Mouse (Mus musculus): ENCODE measurements at regions not wholly inside any gene's neighbourhood (a gene's known extent, or its start where the extent isn't known, plus 50 kb on each side); places are given as distances from the start of the nearest gene placed in this dataset.
"Not testable (repeated sequence)": the region's sequence is repeated elsewhere in the genome, so short reads cannot be mapped to it uniquely, and the experiment has no call there.

GRCm38 (mm10) chr5:50343681-50344080 is 284.9 kb upstream of the Adgra3 start:
- no peak for DNase-seq

DNA sequence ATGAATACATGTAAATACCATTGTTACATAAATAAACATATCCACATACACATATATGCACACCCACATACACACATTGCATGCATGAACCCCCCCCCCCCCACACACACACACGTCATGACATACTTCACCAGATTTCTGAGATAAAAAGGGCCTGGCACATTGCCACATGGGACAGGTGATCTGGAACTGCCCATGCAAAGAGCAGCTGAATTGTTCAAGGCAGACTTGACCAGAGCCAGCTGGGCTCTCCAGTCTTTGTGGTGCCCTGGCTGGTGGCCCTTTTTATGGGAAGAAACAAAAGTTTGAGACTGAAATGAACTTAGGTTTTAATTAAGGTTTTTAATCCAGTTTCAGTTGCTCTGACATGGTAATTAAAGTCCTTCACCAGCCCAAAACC is 250.7 kb upstream of the Adgra3 start:
- DNase-seq = no peak

DNA sequence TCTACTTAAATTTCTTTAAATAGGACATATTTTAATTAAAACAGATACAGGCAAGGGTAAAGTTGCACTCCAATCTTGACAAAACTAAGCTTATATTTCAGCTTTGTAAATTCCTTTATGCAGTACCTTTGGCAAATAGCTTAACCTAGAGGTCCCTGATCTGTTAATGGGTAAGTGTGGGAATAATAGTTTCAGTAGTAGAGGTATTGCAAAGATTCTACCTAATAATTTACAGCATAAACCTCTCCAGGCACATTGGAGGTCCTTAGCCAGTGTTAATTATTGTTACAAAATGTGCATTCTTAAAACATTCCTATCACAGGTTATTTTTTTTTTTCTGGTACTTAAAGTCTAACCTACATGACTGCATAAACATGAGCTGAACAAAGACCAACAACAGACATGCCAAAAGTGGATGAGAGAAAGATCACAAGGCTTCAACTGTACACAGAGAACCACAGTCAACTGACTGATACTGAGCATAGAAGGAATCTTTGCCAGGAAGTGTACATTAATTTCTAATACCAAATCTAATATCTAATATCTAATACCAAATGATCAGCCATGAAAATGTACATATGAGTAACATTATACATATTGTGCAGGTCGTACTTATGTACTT is 245.2 kb upstream of the Adgra3 start:
- DNase-seq = no peak

GRCm38 (mm10) chr5:50293794-50294193 is 235.0 kb upstream of the Adgra3 start:
- DNase-seq = peak; percentile 35

- DNase-seq = peak; percentile 51
Observed at GRCm38 (mm10) chr5:50290879-50291410, 232.1 kb upstream of the Adgra3 start.

GRCm38 (mm10) chr5:50260417-50260816 is 201.6 kb upstream of the Adgra3 start:
- no peak for DNase-seq

GRCm38 (mm10) chr5:50258017-50258416 is 199.2 kb upstream of the Adgra3 start:
- no peak for DNase-seq

DNA sequence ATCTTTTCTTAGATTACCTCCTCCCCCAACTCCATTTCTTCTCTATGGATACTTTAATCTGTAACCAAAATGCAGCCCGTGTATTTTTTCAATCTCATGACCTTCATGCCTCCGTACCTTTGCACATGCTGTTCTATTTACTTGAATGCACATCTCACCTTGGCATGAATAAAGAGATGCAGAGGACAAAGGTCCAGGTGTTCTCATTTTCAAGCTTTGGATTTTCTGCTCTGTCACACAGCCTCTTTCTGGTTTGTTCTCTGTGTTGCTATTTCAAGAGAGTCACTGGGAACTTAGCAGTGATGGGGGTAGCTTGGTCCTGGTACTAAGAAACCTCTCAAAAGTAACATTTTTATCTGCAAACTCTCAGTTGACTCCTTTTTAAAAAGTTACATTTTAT is 175.3 kb upstream of the Adgra3 start:
- DNase-seq = peak; percentile 74

DNA sequence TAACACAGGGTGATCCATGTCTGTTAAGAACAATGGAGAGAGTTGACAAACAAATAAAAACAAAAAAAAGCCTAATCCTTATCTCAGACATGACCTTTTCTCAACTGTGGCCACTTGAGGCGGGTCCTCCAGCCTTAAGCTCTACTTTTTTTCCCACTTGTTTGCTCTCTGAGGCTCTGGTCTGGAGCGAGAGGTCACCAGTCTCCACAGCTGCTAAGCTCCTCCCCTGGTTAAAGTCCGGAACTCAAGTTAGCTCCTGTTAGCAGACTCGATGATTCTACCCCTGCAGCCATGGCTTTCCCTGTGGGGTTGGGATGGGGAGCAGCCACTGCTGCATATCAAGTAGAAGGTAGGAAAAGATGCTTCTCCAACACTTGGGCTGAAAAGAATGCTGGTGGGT is 158.2 kb upstream of the Adgra3 start:
- DNase-seq = peak; percentile 76

DNA sequence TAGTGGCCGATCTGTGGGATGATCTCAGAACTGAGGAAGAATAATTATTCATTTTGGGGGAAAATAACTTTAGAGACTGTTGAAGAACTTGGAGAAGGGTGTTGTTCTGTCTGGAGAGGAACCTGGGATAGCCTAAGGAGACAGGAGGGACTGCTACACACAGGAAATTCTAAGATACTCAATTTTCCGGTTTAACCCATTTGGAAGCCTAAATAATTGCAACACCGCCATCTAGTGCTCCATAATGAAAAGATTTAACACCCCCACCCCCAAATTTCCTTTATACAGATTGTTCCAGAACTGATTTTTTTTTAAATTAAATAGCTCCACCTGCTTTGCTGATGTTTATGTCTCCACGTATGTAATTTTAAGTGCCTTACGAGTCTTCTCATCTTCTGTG is 157.2 kb upstream of the Adgra3 start:
- DNase-seq = peak; percentile 35

DNA sequence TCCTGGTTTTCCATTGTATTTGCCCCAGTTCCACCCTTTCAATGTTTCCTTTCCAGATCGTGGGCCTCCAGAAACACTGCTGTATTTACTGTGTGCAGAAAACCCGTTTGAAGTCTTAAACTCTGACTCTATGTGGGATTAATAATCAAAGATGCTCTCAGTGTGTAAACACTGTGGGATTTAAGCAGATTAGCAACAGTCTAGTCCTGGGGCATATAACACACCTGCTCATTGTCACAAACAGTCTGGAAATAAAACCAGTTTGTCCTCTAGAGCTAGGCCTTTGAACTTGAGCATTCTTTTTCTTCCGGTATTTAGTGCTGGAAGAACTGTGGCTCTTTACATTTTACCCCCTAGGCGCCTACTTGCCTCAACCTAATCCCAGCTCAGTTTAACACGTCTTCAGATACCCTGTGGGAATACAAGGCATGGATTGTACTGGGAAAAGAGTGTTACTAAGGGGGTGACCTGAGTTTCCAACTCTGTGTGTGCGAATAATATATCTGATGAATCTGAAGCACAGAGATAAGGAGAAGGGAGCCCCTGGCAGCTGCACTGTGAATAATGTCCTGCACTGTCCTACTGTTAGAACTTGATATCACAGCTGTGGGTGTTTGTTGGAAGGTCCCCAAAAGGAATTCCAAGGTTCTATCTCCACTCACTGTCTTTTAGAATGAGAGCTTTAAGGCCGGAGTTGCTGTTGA is 143.7 kb upstream of the Adgra3 start:
- DNase-seq = no peak

GRCm38 (mm10) chr5:50196423-50196822 is 137.6 kb upstream of the Adgra3 start:
- DNase-seq = no peak

GRCm38 (mm10) chr5:50195993-50196392 is 137.2 kb upstream of the Adgra3 start:
- DNase-seq = no peak

DNA sequence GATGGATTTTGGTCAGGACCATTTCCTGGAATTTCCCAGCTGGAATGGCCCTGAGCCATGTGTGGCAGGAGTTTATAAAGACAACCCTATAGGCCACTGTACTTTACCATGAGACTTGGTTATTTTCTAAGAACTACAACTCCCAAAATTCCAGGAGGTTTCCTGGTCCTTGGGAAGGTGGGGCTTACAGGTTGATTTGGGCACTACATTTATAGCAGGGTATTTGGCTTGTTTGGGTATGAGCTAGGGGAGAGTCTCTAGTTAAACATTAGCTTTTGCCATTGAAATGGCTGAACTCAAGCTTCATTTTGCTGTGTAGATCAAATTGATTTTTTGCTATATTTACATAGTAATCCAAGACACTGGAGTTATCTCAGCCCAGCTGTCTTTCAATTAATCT is 130.6 kb upstream of the Adgra3 start:
- DNase-seq = peak; percentile 22

DNA sequence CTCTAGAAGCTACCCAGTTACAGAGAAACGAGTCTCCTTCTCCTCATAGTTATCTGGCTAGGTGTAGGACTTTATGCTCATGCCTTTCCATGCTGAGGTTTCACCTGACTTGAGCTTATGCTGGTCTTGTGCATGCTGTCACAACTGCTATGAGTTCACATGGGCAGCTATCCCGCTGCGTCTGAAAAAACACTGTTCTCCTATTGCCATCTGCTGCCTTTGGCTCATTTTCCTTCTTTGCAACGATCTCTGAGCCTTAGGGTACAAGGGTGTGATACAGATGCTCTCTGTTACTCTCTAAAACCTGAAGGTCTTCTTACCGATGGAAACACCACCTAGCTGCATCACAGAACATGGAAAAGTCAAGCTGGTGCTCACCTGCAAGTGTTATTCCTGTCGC is 123.9 kb upstream of the Adgra3 start:
- DNase-seq = no peak

- no peak for DNase-seq
Observed at GRCm38 (mm10) chr5:50156557-50156956, 97.8 kb upstream of the Adgra3 start.

- DNase-seq = not testable (repeated sequence)
Observed at GRCm38 (mm10) chr5:50155170-50155860, 96.5 kb upstream of the Adgra3 start.

- peak; percentile 64 for DNase-seq
Observed at GRCm38 (mm10) chr5:50146926-50147325, 88.1 kb upstream of the Adgra3 start.

GRCm38 (mm10) chr5:50145458-50146083 is 86.8 kb upstream of the Adgra3 start:
- DNase-seq = no peak

GRCm38 (mm10) chr5:50130202-50130601 is 71.4 kb upstream of the Adgra3 start:
- no peak for DNase-seq

- DNase-seq = no peak
Observed at GRCm38 (mm10) chr5:50128972-50129371, 70.2 kb upstream of the Adgra3 start.

- no peak for DNase-seq
Observed at GRCm38 (mm10) chr5:50126594-50126993, 67.8 kb upstream of the Adgra3 start.

DNA sequence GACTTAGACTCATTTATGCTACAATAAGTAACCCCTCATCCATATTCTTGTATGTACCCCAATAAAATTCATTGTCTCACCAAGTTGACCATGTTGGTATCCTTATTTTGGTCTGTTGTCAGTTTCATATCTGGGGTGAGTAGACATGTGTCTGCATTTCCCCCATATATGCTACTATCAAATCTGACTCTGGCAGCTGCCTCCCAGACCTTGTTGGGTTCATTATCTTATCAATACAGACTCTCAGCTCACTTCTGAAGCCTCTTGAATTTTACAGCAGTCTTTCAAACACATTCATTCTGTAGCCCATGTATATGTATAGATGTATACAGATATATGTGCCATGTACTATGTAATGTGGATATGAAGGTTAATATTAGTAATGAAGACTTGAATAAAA is 67.4 kb upstream of the Adgra3 start:
- no peak for DNase-seq
